Mouse (Mus musculus) forelimb bud, embryonic 11.5 days (tissue): ENCODE data around the gene Pacsin2.
"Not testable (repeated sequence)": the region's sequence is repeated elsewhere in the genome, so short reads cannot be mapped to it uniquely, and the experiment has no call there.

Experiments used
- DNase-seq: peaks from one replicate; pipeline ENCODE4 v3.0.0-alpha.2; 2012; ENCODE audit warnings: low read depth, low spot score

Pacsin2 gene

DNA sequence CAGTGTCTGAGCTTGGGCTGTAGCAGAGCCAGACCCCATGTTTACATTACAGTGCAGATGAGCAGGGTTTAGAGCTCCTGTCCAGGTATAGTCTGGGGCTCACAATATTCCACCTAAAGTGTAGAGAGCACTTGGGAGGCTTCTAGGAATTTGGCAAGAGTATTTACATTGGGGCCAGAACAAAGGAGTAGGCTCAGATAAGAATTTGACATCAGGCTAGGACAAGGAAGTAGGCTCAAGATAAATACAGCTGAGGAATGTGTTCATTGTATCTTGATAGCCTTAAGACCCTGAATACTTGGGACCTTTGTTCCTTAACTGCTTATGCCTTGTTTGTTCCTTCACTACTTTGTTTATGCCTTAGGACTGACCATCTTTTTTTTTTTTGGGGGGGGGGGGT, 90.3 kb downstream of the Pacsin2 start:
- no peak for DNase-seq

- DNase-seq, result not testable (repeated sequence)
Measured at GRCm38 (mm10) chr15:83368702-83369101, 95.7 kb downstream of the Pacsin2 start.

DNA sequence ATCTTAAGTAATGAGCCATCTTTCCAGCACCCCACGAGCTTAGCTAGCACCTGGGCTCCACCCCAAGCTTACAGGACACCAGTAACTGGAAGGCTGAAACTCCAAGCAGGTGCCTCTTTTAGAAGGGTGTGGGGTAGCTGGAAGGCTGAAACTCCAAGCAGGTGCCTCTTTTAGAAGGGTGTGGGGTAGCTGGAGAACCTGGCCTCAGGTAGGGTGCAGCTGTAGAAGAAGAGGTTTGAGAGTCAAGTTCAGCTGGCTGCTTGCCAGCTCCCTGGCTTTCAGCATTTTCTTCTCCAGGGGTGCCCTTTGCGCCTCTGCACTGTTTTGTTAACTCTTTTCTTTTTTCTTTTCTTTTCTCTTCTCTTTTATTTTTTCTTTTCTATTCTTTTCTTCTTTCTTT, 96.1 kb downstream of the Pacsin2 start:
- DNase-seq, result no peak

GRCm38 (mm10) chr15:83366933-83367552, 97.4 kb downstream of the Pacsin2 start:
- peak; percentile 56 for DNase-seq

- DNase-seq, result no peak
Measured at GRCm38 (mm10) chr15:83365697-83366096, 98.7 kb downstream of the Pacsin2 start.

GRCm38 (mm10) chr15:83364194-83364593, 100.2 kb downstream of the Pacsin2 start:
- DNase-seq, result no peak

DNA sequence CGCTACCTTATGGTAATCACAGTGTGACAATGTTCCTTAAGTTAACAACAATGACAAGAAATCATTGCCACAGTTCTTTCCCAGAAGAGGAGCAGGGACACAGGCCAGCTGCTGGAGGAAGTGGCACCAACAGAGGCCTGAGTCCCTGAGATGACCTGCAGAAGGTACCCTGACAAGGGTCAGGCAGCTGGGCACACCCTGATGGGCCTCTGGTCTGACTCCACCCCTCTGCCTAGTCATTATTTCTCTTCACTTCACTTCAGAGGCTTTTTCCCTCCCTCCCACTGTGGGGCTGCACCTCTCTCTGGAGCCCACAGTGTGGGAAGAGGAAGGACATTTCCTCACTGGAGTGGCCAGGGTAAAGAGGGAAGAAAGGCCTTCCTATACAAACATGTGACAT, 101.6 kb downstream of the Pacsin2 start:
- DNase-seq, result not testable (repeated sequence)

DNA sequence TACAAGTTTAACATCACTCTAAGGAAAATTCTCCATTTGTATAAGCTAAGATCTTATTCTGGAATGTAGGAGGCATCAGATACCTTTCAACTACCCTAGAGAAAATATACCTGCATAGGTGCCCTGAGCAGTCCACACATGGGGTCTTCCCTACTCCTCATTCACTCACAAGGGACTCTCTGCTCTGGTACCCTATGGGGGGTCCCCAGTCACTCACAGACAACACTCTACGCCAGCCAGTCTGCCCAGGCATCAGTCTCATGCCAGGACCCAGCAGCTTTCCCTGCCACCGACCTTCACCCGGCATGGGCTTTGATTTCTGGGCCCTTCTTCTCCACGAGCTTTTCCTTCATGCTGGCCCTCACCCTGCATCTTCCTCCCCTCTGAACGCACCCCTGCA, 103.5 kb downstream of the Pacsin2 start:
- not testable (repeated sequence) for DNase-seq

- DNase-seq, result no peak
Measured at GRCm38 (mm10) chr15:83360140-83360539, 104.3 kb downstream of the Pacsin2 start.

DNA sequence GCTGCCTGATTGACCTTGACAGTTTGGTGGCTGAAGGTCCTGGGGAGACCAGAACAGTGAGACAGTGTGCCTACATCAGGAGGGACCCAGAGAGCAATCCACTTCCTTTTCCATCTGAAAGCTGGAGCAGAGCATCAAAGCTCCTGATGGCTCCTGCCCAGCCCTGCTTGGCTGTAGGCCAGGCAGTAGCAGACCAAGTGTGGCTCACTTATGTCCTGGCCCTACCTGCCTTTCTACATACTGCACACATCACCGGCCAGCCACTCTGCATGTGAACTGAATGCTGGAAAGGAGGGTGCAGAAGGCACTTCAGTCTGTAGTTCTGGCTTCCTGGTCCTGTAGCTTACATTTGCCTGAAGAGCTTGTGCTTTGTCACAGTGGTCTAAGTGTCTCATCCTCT, 105.9 kb downstream of the Pacsin2 start:
- no peak for DNase-seq

DNA sequence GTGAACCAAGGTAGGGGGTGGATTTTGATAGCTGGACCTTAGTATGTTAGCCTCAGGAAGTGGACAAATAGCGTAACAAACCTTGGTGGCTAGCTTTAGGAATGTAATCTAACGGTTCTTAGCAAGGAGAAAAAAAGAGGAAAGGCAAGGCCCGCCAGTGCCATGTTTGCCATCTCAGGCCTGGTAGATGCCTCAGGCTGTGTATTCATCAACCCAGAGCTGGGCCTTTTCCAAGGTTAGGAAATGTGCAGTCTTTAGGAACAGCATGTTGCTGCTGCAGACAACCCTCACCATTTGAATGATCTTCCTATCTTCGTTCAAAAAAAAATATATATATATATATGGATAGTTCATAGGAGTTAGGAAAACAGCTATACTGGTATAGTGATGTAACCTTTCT, 112.9 kb downstream of the Pacsin2 start:
- no peak for DNase-seq

DNA sequence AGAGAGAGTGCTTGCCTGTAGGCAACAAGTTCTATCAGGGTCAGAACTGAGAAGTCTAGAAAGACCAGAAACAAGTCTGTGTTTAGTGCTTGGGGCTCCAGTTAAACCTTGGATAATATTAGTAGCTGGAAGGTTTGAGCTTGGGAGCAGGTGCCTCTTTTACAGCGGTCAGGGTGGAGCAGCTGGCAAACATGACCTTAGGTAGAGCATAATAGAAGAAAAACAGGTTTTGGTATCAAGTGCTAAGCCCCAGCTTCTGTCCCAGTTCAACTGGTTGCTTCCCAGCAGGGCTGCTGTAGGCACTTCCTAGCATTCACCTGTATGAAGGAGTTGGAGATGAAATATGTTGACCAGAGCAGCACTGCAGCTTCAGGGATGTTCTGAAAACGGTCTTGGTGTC, 113.5 kb downstream of the Pacsin2 start:
- no peak for DNase-seq

DNA sequence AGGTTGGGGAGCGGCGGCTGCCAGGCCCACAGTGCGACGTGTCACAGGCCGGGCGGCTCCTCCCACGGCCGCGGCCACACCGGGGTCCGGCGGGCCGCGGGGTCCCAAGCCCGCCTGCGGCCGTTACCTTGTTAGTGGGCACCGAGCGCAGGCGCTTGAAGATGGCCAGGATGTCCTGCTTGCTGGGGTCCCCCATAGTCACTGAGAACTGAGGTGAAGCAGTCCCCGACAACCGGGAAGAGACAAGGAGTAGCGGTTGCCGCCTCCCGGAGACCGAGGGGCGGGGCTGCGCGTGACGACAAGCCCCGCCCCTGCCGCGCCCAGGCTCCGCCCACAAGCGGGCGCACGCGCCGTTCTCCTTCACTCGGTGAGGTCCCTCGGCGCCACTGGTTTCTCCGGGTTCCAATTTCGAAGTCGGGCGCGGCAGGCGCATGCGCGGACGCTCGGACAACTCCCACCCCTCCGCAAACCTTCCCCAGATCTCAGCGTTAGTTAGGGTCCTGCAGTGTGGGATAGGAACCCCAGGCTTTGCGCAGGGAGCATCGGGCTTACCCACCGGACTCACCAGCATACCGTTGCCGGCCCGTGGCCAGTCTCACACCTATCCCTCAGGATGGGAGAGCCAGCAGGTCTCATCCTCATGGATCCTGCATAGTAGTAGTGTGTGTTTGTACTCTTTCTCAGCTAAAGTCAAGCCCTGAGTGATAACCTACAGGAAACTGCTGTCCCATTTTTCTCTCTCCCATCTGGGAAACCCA, 114.3 kb downstream of the Pacsin2 start, which contains the start of gene Arfgap3:
Gene Arfgap3, minus strand, starts transcription at position 294 of the 758 bp plus-strand sequence.
- peak; percentile 95 for DNase-seq

DNA sequence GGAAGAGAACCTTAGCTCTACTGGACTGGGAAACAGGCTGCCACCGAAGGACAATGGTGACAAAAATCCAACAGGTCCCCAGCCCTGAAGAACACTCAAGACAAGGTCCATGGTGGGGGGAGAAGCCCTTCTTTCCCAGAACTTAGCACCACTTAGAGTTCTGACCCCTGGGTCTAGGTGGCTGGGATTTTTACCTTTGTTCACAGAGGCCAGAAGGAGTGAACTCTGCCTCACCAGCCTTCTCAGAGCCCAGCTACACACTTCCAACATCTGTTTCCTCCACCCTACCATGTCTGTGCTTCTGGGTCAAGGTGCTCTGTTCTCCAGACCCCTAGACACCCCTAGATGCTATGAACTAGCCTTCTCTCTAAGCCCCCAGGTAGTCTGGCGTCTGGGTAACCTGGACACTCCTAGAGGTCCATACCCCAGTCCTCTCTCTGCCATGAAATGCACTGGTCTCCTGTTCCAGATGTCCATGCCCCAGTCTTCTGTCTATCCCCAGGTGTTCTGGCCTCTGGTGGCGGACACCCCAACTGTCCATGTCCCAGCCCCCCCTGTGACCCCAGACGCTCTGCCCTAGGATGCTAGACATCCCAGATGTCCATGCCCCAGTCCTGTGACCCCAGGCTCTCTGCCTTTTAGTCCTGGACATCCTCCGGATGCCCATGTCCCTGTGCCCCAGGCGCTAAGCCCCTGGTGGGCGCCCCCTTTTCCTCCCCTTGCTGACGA, 115.0 kb downstream of the Pacsin2 start:
- no peak for DNase-seq

- DNase-seq, result no peak
Measured at GRCm38 (mm10) chr15:83348747-83349146, 115.7 kb downstream of the Pacsin2 start.

GRCm38 (mm10) chr15:83345898-83346529, 118.4 kb downstream of the Pacsin2 start:
- no peak for DNase-seq

DNA sequence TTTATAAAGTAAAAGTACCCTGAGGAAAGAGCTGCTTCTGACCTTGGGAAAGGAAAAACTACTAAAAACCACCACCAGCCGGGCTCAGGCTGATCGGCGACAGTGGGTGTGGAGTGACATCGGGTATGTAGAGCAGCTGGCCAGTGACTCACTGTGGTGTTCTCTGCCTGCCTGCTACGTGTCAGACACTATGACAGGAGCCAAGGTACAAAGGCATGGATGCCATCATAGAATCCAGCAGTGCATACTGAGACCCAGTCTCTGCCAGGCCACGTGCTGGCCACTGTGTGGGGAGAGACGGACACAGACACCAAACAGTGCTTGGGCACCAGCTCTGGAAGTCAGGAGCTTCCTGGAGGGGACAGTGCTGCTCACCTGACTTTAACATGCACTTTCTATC, 119.5 kb downstream of the Pacsin2 start:
- DNase-seq, result no peak

DNA sequence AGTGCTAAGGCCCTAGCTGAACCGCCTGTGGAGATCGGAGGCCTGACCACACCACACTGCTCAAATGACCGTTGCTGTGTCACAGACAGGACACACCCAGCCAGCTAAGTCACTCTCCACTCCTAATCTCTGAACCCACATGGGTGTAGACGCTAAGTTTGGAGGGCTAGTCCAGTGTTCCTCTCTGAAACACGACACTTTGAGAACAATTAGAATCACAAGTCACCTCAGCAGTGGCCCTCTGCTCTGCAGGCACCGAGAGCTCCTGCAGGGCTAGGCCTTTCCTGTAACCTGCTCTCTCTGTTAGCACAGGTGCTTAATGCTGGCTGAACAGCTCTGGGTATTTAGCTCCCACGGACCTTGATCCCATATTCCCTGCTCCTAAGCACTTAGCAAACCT, 120.2 kb downstream of the Pacsin2 start:
- DNase-seq, result no peak

DNA sequence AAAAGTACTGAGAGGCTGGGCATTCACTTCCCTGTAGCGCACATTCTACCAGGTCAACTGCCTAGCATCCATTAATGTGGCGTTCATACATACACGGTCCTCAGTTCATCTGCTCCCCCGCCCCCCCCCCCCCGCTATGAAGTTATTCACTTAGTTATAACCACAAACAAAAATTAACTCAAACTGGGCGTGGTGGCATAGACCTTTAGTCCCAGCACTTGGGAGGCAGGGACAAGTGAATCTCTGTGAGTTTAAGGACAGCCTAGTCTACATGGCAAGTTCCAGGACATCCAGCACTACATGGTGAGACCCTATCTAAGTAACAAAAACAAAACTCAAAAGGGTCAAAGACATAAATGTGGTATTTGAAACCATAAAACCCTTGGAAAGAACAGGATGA, 125.5 kb downstream of the Pacsin2 start:
- no peak for DNase-seq

GRCm38 (mm10) chr15:83337903-83338870, 126.2 kb downstream of the Pacsin2 start:
- no peak for DNase-seq

DNA sequence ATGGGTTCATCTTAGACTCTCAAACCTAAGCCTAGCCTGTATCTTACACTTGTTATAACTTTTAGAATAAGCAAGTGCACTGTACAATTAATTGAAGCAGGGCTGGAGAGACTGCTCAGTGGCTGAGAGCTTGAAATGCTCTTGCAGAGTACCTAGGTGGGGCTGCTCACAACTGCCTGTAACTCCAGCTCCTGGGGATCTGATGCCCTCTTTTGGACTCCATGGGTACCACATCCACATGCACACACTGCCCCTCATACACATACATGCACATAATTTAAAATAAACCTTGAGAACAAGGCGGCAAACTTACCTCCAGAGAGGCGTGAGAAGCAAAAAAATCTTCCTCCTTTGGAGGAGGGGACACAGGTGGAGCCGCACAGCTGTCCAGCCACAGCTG, 132.0 kb downstream of the Pacsin2 start:
- no peak for DNase-seq
